Mouse (Mus musculus) G1E (cell line): ENCODE data around the gene Mpped2. TPM values are rescaled to one million over a fixed set of nuclear protein-coding genes. Genes with fewer than 3 reads are reported as not detected.

Experiments used
- ATAC-seq: 2 replicates; pipeline ENCODE4 v1.8.0; 2016; ENCODE audit warnings: mild to moderate bottlenecking; ENCODE audit not compliant: insufficient number of reproducible peaks, poor library complexity, low FRiP score, severe bottlenecking; ENCODE audit errors: extremely low read depth
- DNase-seq: peaks from one replicate; pipeline ENCODE4 v3.0.0; 2012; ENCODE audit warnings: low spot score
- H3K27me3 ChIP-seq: 2 replicates; pipeline ENCODE4 v1.6.1; 2012; ENCODE audit warnings: mild to moderate bottlenecking, low read length, inconsistent platforms; ENCODE audit not compliant: insufficient read depth
- H3K36me3 ChIP-seq: replicated peaks from 2 replicates; pipeline ENCODE3; 2012; ENCODE audit warnings: mild to moderate bottlenecking, inconsistent platforms
- H3K4me1 ChIP-seq: 2 replicates; pipeline ENCODE4 v1.6.1; 2012; ENCODE audit warnings: low read depth, low read length, inconsistent platforms, mixed read lengths; ENCODE audit not compliant: insufficient read depth
- H3K4me3 ChIP-seq: 2 replicates; pipeline ENCODE4 v1.5.1; 2012; ENCODE audit warnings: low read depth, mild to moderate bottlenecking, inconsistent platforms, low read length, moderate library complexity, mixed read lengths
- H3K9me3 ChIP-seq: replicated peaks from 2 replicates; pipeline ENCODE4 v1.6.1; 2012; ENCODE audit warnings: inconsistent platforms
- CTCF ChIP-seq: IDR thresholded peaks from 2 replicates; pipeline ENCODE4 v1.5.1; 2012; ENCODE audit warnings: low read depth, low read length, inconsistent platforms, mixed read lengths
- GATA1 ChIP-seq: IDR thresholded peaks from 2 replicates; pipeline ENCODE4 v1.6.1; 2012; ENCODE audit warnings: borderline replicate concordance, low read length, inconsistent platforms, mixed read lengths
- GATA2 ChIP-seq: IDR thresholded peaks from 2 replicates; pipeline ENCODE4 v1.6.1; 2012; ENCODE audit warnings: low read depth, low read length, inconsistent platforms, borderline replicate concordance
- POLR2AphosphoS5 ChIP-seq: IDR thresholded peaks from 2 replicates; pipeline ENCODE4 v1.6.1; 2012; ENCODE audit warnings: low read depth, low read length, inconsistent platforms; ENCODE audit not compliant: insufficient replicate concordance
- TAL1 ChIP-seq: conservative IDR thresholded peaks from 2 replicates; pipeline ENCODE4 v1.6.1; 2012; ENCODE audit warnings: low read depth, low read length, inconsistent platforms, mixed read lengths
- polyA plus RNA-seq: library from polyadenylated mRNA; stranded (reverse); fragments of >175 nt; gene quantifications from 2 replicates; pipeline ENCODE4 v1.2.3, GENCODE M21; 2012
- total RNA-seq, 2 experiments: library from RNA; stranded (forward) in 1 of 2; stranded (reverse) in 1 of 2; fragments of 200-1000 nt in 1 of 2; fragments of >200 nt in 1 of 2; fragmentation: Nextera tagmentation in 1 of 2; gene quantifications; 2 replicates each; pipeline ENCODE4 v1.2.3; 2014 to 2017

Mpped2 gene
- total and polyA plus RNA-seq, 3 experiments, result 0.11 TPM; not detected in 2

- Histone ChIP-seq H3K4me3 (no peak overlapping the region), H3K4me1 (no peaks in the 10 kb centered on the region), H3K9me3 (peaks cover 51% of the 10 kb centered on the region), H3K27me3 (no peaks in the 10 kb centered on the region), H3K36me3 (no peaks in the 10 kb centered on the region)
- TF ChIP-seq GATA2 (no peak), GATA1 (no peak), POLR2AphosphoS5 (no peak), CTCF (no peak), TAL1 (no peak)
- ATAC-seq (no peak), DNase-seq (no peak)
These were observed 37.0 kb downstream of the Mpped2 start for GRCm38 (mm10) chr2:106729951-106730564.

- H3K9me3 ChIP-seq, result peaks cover 53% of the 10 kb centered on the region
- ATAC-seq (no peak), DNase-seq (no peak)
- no peaks in the 10 kb centered on the region for H3K4me1 ChIP-seq
- no peak overlapping the region for H3K4me3 ChIP-seq
- H3K36me3 ChIP-seq, result no peaks in the 10 kb centered on the region
- TF ChIP-seq TAL1, result no peak
- TF ChIP-seq GATA1, result no peak
- TF ChIP-seq CTCF, result no peak
- no peak for TF ChIP-seq GATA2
- no peak for TF ChIP-seq POLR2AphosphoS5
- no peaks in the 10 kb centered on the region for H3K27me3 ChIP-seq
These were observed 37.5 kb downstream of the Mpped2 start for GRCm38 (mm10) chr2:106730608-106731007.

GRCm38 (mm10) chr2:106731478-106731877, 38.4 kb downstream of the Mpped2 start:
- Histone ChIP-seq H3K4me1 (no peaks in the 10 kb centered on the region), H3K9me3 (peaks cover 58% of the 10 kb centered on the region), H3K27me3 (no peaks in the 10 kb centered on the region), H3K4me3 (no peak overlapping the region), H3K36me3 (no peaks in the 10 kb centered on the region)
- ATAC-seq, result no peak
- TF ChIP-seq CTCF, result no peak
- no peak for TF ChIP-seq GATA2
- TF ChIP-seq POLR2AphosphoS5, result no peak
- no peak for TF ChIP-seq GATA1
- no peak for TF ChIP-seq TAL1
- no peak for DNase-seq

GRCm38 (mm10) chr2:106732171-106732570, 39.1 kb downstream of the Mpped2 start:
- DNase-seq (no peak), ATAC-seq (no peak)
- Histone ChIP-seq H3K4me1 (no peaks in the 10 kb centered on the region), H3K9me3 (peaks cover 56% of the 10 kb centered on the region), H3K27me3 (no peaks in the 10 kb centered on the region), H3K36me3 (no peaks in the 10 kb centered on the region), H3K4me3 (no peak overlapping the region)
- TF ChIP-seq POLR2AphosphoS5, result no peak
- no peak for TF ChIP-seq TAL1
- no peak for TF ChIP-seq CTCF
- no peak for TF ChIP-seq GATA1
- no peak for TF ChIP-seq GATA2

- H3K9me3 ChIP-seq, result peaks cover 56% of the 10 kb centered on the region
- no peak for TF ChIP-seq GATA1
- TF ChIP-seq CTCF, result no peak
- TF ChIP-seq TAL1, result no peak
These were observed 40.3 kb downstream of the Mpped2 start for GRCm38 (mm10) chr2:106733396-106733795.

GRCm38 (mm10) chr2:106734004-106734403, 40.9 kb downstream of the Mpped2 start:
- H3K4me3 ChIP-seq, result no peak overlapping the region
- no peak for ATAC-seq
- H3K9me3 ChIP-seq, result peaks cover 54% of the 10 kb centered on the region
- H3K27me3 ChIP-seq, result no peaks in the 10 kb centered on the region
- no peak for TF ChIP-seq GATA2
- TF ChIP-seq CTCF, result no peak
- no peak for TF ChIP-seq TAL1
- TF ChIP-seq GATA1, result no peak
- no peak for TF ChIP-seq POLR2AphosphoS5
- H3K36me3 ChIP-seq, result no peaks in the 10 kb centered on the region
- H3K4me1 ChIP-seq, result no peaks in the 10 kb centered on the region
- no peak for DNase-seq

More at GRCm38 (mm10) chr2:106733396-106733795, 40.3 kb downstream of the Mpped2 start:
- H3K4me1 ChIP-seq, result no peaks in the 10 kb centered on the region
- no peak for ATAC-seq
- H3K4me3 ChIP-seq, result no peak overlapping the region
- H3K27me3 ChIP-seq, result no peaks in the 10 kb centered on the region
- no peaks in the 10 kb centered on the region for H3K36me3 ChIP-seq
- DNase-seq, result no peak
